Mouse (Mus musculus) brown adipose tissue, adult 24 weeks (tissue): ENCODE data around the gene Nod2. TPM values are rescaled to one million over a fixed set of nuclear protein-coding genes. Genes with fewer than 3 reads are reported as not detected.

Experiments used
- H3K27ac ChIP-seq: fragments of 200-500 bp; replicated peaks from 2 replicates; pipeline ENCODE4 v1.5.1; 2012; ENCODE audit warnings: low read depth, mild to moderate bottlenecking, low read length
- H3K4me1 ChIP-seq: fragments of 200-500 bp; 2 replicates; pipeline ENCODE4 v1.6.1; 2012; ENCODE audit warnings: low read length, mixed read lengths; ENCODE audit not compliant: control insufficient read depth, insufficient read depth, insufficient read length
- H3K4me3 ChIP-seq: fragments of 200-500 bp; 2 replicates; pipeline ENCODE4 v1.5.1; 2012; ENCODE audit warnings: low read depth, mild to moderate bottlenecking, low read length, moderate library complexity; ENCODE audit not compliant: insufficient read depth
- polyA plus RNA-seq: library from polyadenylated mRNA; stranded (reverse); fragments of >200 nt; gene quantifications from 2 replicates; pipeline ENCODE4 v1.2.4, GENCODE M21; 2012; ENCODE audit not compliant: missing spikeins, insufficient read depth, insufficient read length

Nod2 gene
- 0.24 and 0.58 TPM in 2 replicates for polyA plus RNA-seq

GRCm38 (mm10) chr8:88646837-88647778 lies at the start of gene Nod2:
Gene Nod2, plus strand, starts transcription at chr8:88647315.
- Histone ChIP-seq H3K27ac (peak within 1 kb of the TSS; percentile 75), H3K4me1 (peaks cover 30% of the 10 kb centered on the region), H3K4me3 (peak within 1 kb of the TSS; percentile 79)

- Histone ChIP-seq H3K4me1 (no peaks in the 10 kb centered on the region), H3K27ac (no peak overlapping the region), H3K4me3 (no peak overlapping the region)
These were observed 48.5 kb upstream of the Nod2 start for GRCm38 (mm10) chr8:88598578-88598977.

GRCm38 (mm10) chr8:88599491-88599890 lies 47.6 kb upstream of the Nod2 start:
- Histone ChIP-seq H3K27ac (no peak overlapping the region), H3K4me1 (no peaks in the 10 kb centered on the region), H3K4me3 (no peak overlapping the region)

GRCm38 (mm10) chr8:88603446-88603989 lies 43.6 kb upstream of the Nod2 start:
- H3K27ac ChIP-seq = no peak overlapping the region
- no peak overlapping the region for H3K4me3 ChIP-seq
- peaks cover 3% of the 10 kb centered on the region; the same call in 1 of the 2 replicates for H3K4me1 ChIP-seq

DNA sequence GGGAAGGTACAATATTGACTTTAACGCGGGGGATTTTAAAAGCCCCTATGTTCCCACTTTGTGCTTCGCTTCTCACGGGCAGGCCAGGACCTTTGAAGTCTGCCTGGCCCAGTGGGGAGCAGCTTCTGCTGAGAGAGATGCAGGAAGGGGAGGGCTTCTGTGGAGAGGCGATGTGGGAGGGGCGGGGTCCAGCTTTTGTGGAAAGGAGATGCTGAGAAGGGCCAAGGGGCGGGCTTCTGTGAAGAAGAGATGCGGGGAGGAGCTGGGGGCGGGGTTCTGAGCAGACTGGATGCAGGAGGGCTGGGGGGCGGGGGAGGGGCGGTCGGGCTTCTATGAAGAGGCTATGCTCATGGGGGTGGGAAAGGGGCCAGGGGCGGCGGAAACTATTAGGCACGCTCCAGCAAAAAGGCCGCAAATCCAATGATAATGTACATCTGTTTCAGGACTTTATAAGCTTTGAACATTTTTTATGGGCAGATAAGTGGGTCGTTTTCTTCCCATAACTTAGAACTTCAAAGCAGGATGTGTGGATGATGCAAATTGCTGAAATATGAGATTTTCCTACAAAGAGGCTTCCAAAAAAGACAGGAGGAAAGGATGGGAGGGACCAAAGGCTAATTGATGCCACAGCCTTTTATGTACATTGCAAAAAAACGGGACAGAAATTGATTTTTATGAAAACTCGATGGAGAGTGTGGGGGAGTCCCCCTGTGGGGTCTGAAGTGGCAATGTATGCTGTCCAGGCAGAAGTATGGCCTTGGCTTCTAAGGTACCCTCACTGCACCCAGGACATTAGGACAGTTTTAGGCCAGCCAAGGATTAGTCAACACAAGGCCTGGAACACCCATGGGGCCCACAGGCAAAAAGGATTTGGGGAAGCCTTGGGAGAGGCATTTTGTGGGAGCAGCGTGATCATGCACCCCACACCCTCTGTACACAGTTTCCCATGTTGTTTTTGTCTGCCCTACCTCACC lies 42.8 kb upstream of the Nod2 start:
- no peak overlapping the region for H3K4me3 ChIP-seq
- no peak overlapping the region for H3K27ac ChIP-seq
- H3K4me1 ChIP-seq = peaks cover 3% of the 10 kb centered on the region; the same call in 1 of the 2 replicates

DNA sequence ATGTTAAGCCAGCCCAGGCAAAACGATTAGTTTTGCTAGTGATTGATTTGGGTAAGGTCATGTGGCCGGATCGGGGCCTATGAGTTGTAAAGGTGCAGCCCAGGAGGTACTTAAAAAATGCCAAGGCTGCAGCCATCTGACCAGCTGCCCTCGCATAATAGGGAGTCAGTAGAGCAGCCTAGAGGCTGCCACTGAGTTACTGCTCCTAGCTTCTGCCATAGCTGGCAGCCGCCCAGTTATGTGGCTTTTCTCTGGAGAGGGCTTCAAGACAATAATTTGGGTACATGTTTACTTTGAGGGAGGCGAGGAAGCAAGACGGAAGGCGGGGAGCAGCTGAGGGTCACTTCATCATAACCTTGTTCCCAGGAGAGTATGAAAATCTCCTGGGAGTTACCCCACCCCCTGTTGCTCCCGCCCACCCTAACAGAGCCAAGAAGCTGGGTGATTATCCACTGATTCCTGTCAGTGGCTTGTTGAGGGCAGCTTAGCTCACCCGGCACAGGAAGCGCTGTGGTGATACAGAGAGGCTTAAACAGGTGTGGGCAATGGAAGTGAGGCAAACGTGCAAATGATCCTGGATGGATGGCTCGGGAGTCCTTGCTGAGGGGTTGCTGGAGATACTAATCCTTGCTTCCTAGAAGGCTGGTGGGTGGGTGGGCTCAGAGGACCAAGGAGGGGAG lies 41.6 kb upstream of the Nod2 start:
- no peak overlapping the region for H3K4me3 ChIP-seq
- peaks cover 3% of the 10 kb centered on the region; the same call in 1 of the 2 replicates for H3K4me1 ChIP-seq
- no peak overlapping the region for H3K27ac ChIP-seq

DNA sequence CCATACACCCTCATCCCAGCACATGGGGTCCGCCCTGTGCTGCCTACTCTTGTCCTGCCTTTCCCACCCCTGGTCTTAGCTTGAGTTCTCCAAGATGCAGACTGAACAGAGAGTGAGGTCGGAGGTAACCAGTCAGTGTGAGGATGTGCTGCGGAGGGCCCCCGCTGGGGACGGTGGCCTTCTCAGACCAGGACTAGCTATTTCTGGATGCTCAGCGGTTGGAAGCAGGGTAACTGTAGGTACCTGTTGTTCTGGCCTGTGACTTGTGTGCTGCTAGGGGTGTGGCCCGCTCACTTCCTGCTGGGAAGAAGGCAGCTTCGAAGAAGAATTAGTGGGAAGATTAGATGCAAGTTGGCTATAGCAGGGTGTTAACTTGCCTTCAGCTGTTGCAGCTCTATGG lies 38.1 kb upstream of the Nod2 start:
- Histone ChIP-seq H3K27ac (no peak overlapping the region), H3K4me3 (no peak overlapping the region), H3K4me1 (peaks cover 3% of the 10 kb centered on the region; the same call in 1 of the 2 replicates)

DNA sequence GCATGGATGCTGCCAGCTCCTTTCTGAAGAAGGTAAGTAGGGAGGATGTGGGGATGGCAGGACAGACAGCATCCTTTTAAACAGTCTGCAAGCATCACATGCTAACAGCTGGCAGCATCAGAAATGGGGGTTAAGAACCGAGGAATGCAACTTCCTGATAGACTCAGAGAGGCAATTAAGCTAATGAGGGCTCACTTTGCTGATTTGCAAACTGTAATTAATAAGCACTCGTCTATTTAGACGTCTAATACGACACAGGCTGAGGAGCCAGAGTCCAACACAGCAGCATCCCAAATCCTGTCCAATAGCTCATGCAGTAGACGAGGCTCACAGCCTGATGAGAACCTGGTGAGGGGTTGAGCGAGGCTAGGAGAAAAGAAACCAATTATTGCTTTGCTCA lies 36.8 kb upstream of the Nod2 start:
- Histone ChIP-seq H3K4me3 (no peak overlapping the region), H3K4me1 (peaks cover under 1% of the 10 kb centered on the region; the same call in 1 of the 2 replicates), H3K27ac (no peak overlapping the region)

DNA sequence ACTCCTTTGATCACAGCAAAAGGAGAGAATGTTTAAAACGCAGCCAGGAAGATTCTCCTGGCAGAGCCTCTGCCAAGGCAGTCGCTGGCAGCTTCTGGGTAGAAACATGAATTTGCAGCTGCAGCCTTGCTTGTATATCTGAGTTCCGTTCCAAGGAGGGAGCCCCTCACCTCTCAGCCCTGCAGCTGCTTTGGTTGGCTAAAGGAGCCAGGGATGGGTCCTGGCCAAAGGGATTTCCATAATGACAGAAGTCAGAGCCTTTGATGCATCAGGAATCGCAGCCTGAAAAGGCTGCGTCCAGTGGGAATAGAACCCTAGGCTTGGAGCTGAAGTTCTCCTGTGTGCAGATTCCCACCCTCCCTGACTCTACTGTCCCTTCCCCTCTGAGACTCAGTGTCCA lies 32.1 kb upstream of the Nod2 start:
- H3K4me3 ChIP-seq = no peak overlapping the region
- no peak overlapping the region for H3K27ac ChIP-seq
- no peaks in the 10 kb centered on the region for H3K4me1 ChIP-seq

DNA sequence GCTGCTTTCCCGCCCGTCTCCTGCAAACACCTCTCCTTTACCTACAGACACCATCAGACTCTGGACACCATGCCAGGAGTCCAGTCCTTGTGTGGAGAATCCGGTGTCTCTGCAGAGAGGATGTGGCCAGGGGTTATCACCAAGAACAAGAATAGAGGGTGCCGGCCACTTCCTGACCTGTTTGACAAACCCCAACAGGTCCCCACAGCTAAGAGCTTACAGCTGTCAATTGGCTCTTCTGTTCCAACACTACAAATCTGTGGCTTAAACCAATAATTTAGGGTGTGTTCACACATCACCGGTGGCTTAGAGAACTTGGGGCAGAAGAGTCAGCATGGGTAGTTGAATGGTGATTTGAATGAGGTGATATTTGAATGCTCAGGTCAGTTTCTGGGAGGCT lies 28.5 kb upstream of the Nod2 start:
- H3K4me1 ChIP-seq = no peaks in the 10 kb centered on the region
- H3K27ac ChIP-seq = no peak overlapping the region
- no peak overlapping the region for H3K4me3 ChIP-seq

DNA sequence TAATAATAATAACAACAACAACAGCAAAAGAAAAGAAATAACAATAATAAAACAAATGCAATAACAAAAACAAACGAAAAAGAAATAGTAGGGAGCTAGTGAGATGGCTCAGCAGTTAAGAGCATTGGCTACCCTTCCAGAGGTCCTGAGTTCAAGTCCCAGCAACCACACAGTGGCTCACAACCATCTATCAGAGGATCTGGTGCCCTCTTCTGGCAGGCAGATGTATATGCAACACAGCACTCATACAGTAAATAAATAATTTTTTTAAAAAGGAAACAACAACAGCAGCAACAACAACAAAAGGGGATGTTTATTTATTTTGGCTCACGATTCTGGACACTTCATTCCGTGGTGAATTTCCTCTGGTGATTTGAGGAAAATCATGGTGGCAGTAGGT lies 27.6 kb upstream of the Nod2 start:
- no peak overlapping the region for H3K4me3 ChIP-seq
- H3K4me1 ChIP-seq = no peaks in the 10 kb centered on the region
- H3K27ac ChIP-seq = no peak overlapping the region

DNA sequence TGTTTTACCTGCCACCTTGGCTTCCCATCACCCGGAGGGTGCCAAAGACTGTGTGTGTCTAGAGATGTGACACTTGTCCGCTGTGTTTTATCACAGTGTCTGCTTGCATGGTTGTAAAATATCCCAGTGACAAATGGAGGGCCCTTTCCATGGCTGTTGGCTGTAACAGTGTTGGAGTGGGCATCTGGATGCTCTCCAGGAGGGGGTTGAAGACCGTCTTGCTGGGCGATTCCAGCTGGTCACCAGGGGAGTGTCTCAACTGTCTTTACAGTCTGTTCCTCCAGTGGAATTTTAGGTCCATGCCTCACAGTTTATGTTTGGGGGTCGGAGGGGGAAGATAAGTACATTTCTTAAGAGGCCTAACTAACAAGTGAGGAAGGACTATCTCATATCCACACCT lies 26.2 kb upstream of the Nod2 start:
- no peak overlapping the region for H3K27ac ChIP-seq
- H3K4me3 ChIP-seq = no peak overlapping the region
- H3K4me1 ChIP-seq = no peaks in the 10 kb centered on the region

GRCm38 (mm10) chr8:88621408-88621807 lies 25.7 kb upstream of the Nod2 start:
- Histone ChIP-seq H3K4me3 (no peak overlapping the region), H3K4me1 (no peaks in the 10 kb centered on the region), H3K27ac (no peak overlapping the region)

- no peak overlapping the region for H3K4me3 ChIP-seq
- H3K4me1 ChIP-seq = peaks cover 4% of the 10 kb centered on the region; the same call in 1 of the 2 replicates
- H3K27ac ChIP-seq = no peak overlapping the region
These were observed 23.8 kb upstream of the Nod2 start for GRCm38 (mm10) chr8:88623351-88623750.
